Comparison of ENCODE assay signal across 19 mouse cellular contexts in genomic region chr17:56604070-56604380, GRCm38 (mm10).
"Had no signal": no experiment of that assay in that cellular context is flagged by ENCODE, and none has a peak within 500 bp of the region (broad histone marks: within the 10 kb centered on the region; RNA-seq: fewer than 3 reads in every experiment).

No protein-coding gene starts in this region.

- H3K27me3 ChIP-seq: lung, embryonic 15.5 days; megakaryocyte, embryonic 14.5 days; midbrain, embryonic 13.5 days; midbrain, embryonic 15.5 days; neural tube, embryonic 13.5 days; neural tube, embryonic 15.5 days; stomach, embryonic 15.5 days had no signal

- H3K9ac ChIP-seq: liver, postnatal 0 days; lung, embryonic 15.5 days; midbrain, embryonic 15.5 days; neural tube, embryonic 13.5 days; neural tube, embryonic 15.5 days; stomach, embryonic 15.5 days had no signal

- H3K4me2 ChIP-seq: lung, embryonic 15.5 days; midbrain, embryonic 11.5 days; midbrain, embryonic 13.5 days; midbrain, embryonic 15.5 days; neural tube, embryonic 13.5 days; neural tube, embryonic 15.5 days; stomach, embryonic 15.5 days had no signal

- DNase-seq: liver, postnatal 0 days; lung, adult 2 months; lung, postnatal 14 days; lung, postnatal 36 days; right cerebral cortex, postnatal 14 days; thymus, adult 2 months; thymus, postnatal 25 days; thymus, postnatal 4 days had no signal

- ATAC-seq: liver, postnatal 0 days; lung, postnatal 0 days; midbrain, embryonic 13.5 days; midbrain, embryonic 15.5 days had no signal

- H3K9me3 ChIP-seq: lung, embryonic 15.5 days; megakaryocyte, embryonic 14.5 days; midbrain, embryonic 13.5 days; midbrain, embryonic 15.5 days; neural tube, embryonic 13.5 days; neural tube, embryonic 15.5 days; stomach, embryonic 15.5 days had no signal

- H3K27ac ChIP-seq: lung, embryonic 15.5 days; macrophage; midbrain, embryonic 13.5 days; midbrain, embryonic 15.5 days; neural tube, embryonic 13.5 days; neural tube, embryonic 15.5 days; stomach, embryonic 15.5 days; stomach, postnatal 0 days had no signal

- H3K4me3 ChIP-seq: lung, embryonic 15.5 days; megakaryocyte, embryonic 14.5 days; midbrain, embryonic 13.5 days; midbrain, embryonic 15.5 days; neural tube, embryonic 13.5 days; neural tube, embryonic 15.5 days; stomach, embryonic 15.5 days had no signal
